ENCODE assay signal across 8 mouse cellular contexts in genomic region chr15:80024331-80025313, GRCm38 (mm10). TPM values are rescaled to one million over a fixed set of nuclear protein-coding genes. Genes with fewer than 3 reads are reported as not detected.
DNase-seq lines count a peak whose midpoint lies in the region; ATAC-seq and TF ChIP-seq lines count a peak whose summit lies in the region.

No protein-coding gene starts in this region.

- no peak overlapping the region for H3K4me2 ChIP-seq in hindbrain, embryonic 11.5 days (replicated peaks; ENCODE audit: low read depth, low read length)

- no peaks in the 10 kb centered on the region for H3K36me3 ChIP-seq in hindbrain, embryonic 10.5 days
- no peaks in the 10 kb centered on the region for H3K36me3 ChIP-seq in hindbrain, embryonic 11.5 days (ENCODE audit: control insufficient read depth, insufficient read depth, low read length)
- no peaks in the 10 kb centered on the region for H3K36me3 ChIP-seq in C2C12 (ENCODE audit: control insufficient read depth, insufficient read depth)

- ATAC-seq in hindbrain, embryonic 11.5 days (ENCODE audit: low FRiP score) = no peak

- no peak for DNase-seq in hindbrain, embryonic 10.5 days (ENCODE audit: low spot score)
- DNase-seq in hindbrain, embryonic 11.5 days (ENCODE audit: low spot score) = no peak
- DNase-seq in kidney, postnatal 10 days = peak; percentile 38
- DNase-seq in urinary bladder, adult 18-20 months (ENCODE audit: low spot score in 2 of 2) = no peak
- no peak for DNase-seq in cerebellum, postnatal 14 days
- DNase-seq in thymus, postnatal 25 days = no peak

- 44% methylated on average over 11 of the region's 11 CpGs for WGBS in hindbrain, embryonic 10.5 days
- WGBS in hindbrain, embryonic 11.5 days = 45% methylated on average over 11 of the region's 11 CpGs

- H3K27ac ChIP-seq in hindbrain, embryonic 10.5 days = peak overlapping the region; percentile 57
- H3K27ac ChIP-seq in hindbrain, embryonic 11.5 days (ENCODE audit: low read depth, low read length) = no peak overlapping the region
- H3K27ac ChIP-seq in cortical plate, adult 2 months (ENCODE audit: insufficient read depth, low read length) = no peak overlapping the region

- peaks cover 55% of the 10 kb centered on the region for H3K4me1 ChIP-seq in hindbrain, embryonic 10.5 days (replicated peaks)
- 0 out of 2 replicates have a peak, but pooled peaks cover 3% of the 10 kb centered on the region for H3K4me1 ChIP-seq in hindbrain, embryonic 11.5 days (replicated peaks; ENCODE audit: control insufficient read depth, insufficient read depth, low read length)
- H3K4me1 ChIP-seq in cortical plate, adult 2 months (ENCODE audit: control insufficient read depth, insufficient read depth, low read length) = peaks cover 10% of the 10 kb centered on the region

- no peak overlapping the region for H3K9ac ChIP-seq in hindbrain, embryonic 11.5 days (ENCODE audit: low read depth, low read length)

- no peaks in the 10 kb centered on the region for H3K79me3 ChIP-seq in C2C12 (ENCODE audit: low read depth)

- H3K4me3 ChIP-seq in hindbrain, embryonic 10.5 days = no peak overlapping the region
- H3K4me3 ChIP-seq in hindbrain, embryonic 11.5 days (ENCODE audit: low read depth, low read length) = no peak overlapping the region
- no peak overlapping the region for H3K4me3 ChIP-seq in C2C12 (ENCODE audit: insufficient read depth, poor library complexity, severe bottlenecking)
- H3K4me3 ChIP-seq in cortical plate, adult 2 months (ENCODE audit: insufficient read depth, low read length) = no peak overlapping the region

- no peaks in the 10 kb centered on the region for H3K79me2 ChIP-seq in C2C12 (ENCODE audit: control insufficient read depth, insufficient read depth)

- 0 out of 2 replicates have a peak, but pooled peaks have one; percentile 10 for TF ChIP-seq POLR2A in cortical plate, adult 2 months (IDR thresholded peaks at IDR 0.05; ENCODE audit: extremely low read depth, insufficient read depth, low read length)

- no peak for TF ChIP-seq CTCF in C2C12 (IDR thresholded peaks at IDR 0.05; ENCODE audit: control insufficient read depth, insufficient read depth, insufficient read length)
- TF ChIP-seq CTCF in cortical plate, adult 2 months (IDR thresholded peaks at IDR 0.05; ENCODE audit: extremely low read depth, insufficient read depth, low read length) = no peak

- no peaks in the 10 kb centered on the region for H3K9me3 ChIP-seq in hindbrain, embryonic 10.5 days
- H3K9me3 ChIP-seq in hindbrain, embryonic 11.5 days (ENCODE audit: control insufficient read depth, low read length) = no peaks in the 10 kb centered on the region

- peak overlapping the region; percentile 14 for H3ac ChIP-seq in C2C12 (ENCODE audit: control insufficient read depth, insufficient read length, low read depth)

- peaks cover 18% of the 10 kb centered on the region for H3K27me3 ChIP-seq in hindbrain, embryonic 10.5 days (ENCODE audit: insufficient read depth, poor library complexity, severe bottlenecking)
- H3K27me3 ChIP-seq in hindbrain, embryonic 11.5 days (ENCODE audit: control insufficient read depth, insufficient read depth, low read length) = peaks cover 4% of the 10 kb centered on the region; the same call in 1 of the 2 replicates
- no peaks in the 10 kb centered on the region for H3K27me3 ChIP-seq in C2C12 (ENCODE audit: control insufficient read depth, insufficient read depth, insufficient read length)

TF ChIP-seq in C2C12, 6 proteins besides CTCF, POLR2A, EP300 and RAD21:
- TF ChIP-seq MYOD1 (IDR thresholded peaks at IDR 0.05; ENCODE audit: control insufficient read depth, insufficient read length, low read depth) (peak; percentile 21), FOSL1 (IDR thresholded peaks at IDR 0.05; ENCODE audit: insufficient read depth, low read length, poor library complexity, severe bottlenecking) (peak; percentile 55), MAX (IDR thresholded peaks at IDR 0.05) (peak; percentile 87), CEBPB (IDR thresholded peaks at IDR 0.05; ENCODE audit: low read depth) (no peak), USF1 (IDR thresholded peaks at IDR 0.05; ENCODE audit: low read depth) (peak; percentile 52), MYOG (IDR thresholded peaks at IDR 0.05; ENCODE audit: control insufficient read depth, extremely low read depth, insufficient read length) (no peak)

RNA-seq across cellular contexts. Expression of gene Pdgfb, which starts 9.8 kb away (rescaled TPM):
- 1.6 and 1.8 TPM in 2 replicates for polyA plus RNA-seq in hindbrain, embryonic 10.5 days (2016; fragmentation: Nextera tagmentation; extraction: Ambion mirVana)
- polyA plus RNA-seq in hindbrain, embryonic 11.5 days (2014; fragmentation: Nextera tagmentation; extraction: Ambion mirVana) = 1.9 and 2.2 TPM in 2 replicates
- polyA plus RNA-seq in C2C12 (2012; fragmentation: generic; extraction: Trizol) = 27.2 TPM
- 32.2 and 34.5 TPM in 2 replicates for polyA plus RNA-seq in cortical plate, adult 2 months (2012; rRNA removed)

RNA-seq across cellular contexts. Expression of gene Cbx7, which starts 53.7 kb away (rescaled TPM):
- 2.4 and 2.9 TPM in 2 replicates for polyA plus RNA-seq in hindbrain, embryonic 10.5 days (2016; fragmentation: Nextera tagmentation; extraction: Ambion mirVana)
- 1.7 and 2.2 TPM in 2 replicates for polyA plus RNA-seq in hindbrain, embryonic 11.5 days (2014; fragmentation: Nextera tagmentation; extraction: Ambion mirVana)
- polyA plus RNA-seq in C2C12 (2012; fragmentation: generic; extraction: Trizol) = 5.9 TPM
- 58.4 and 62.6 TPM in 2 replicates for polyA plus RNA-seq in cortical plate, adult 2 months (2012; rRNA removed)
